Mouse (Mus musculus): ENCODE data around the gene Plekho1. TPM values are rescaled to one million over a fixed set of nuclear protein-coding genes. Genes with fewer than 3 reads are reported as not detected.
"Not testable (repeated sequence)": the region's sequence is repeated elsewhere in the genome, so short reads cannot be mapped to it uniquely, and the experiment has no call there.

Gene Plekho1
- polyA plus RNA-seq (2014; fragmentation: Nextera tagmentation; extraction: Ambion mirVana): 40.5 and 43.2 TPM in 2 replicates

- H3K27ac ChIP-seq (replicated peaks; ENCODE audit: low read depth, low read length): peak within 1 kb of the TSS; percentile 97
- peak; percentile 69 for DNase-seq (ENCODE audit: low spot score)
- peaks cover 26% of the 10 kb centered on the region for H3K4me1 ChIP-seq (ENCODE audit: control insufficient read depth, insufficient read depth, low read length)
- peak; percentile 55 for ATAC-seq (ENCODE audit: low read depth)
- peak within 1 kb of the TSS; percentile 78 for H3K4me3 ChIP-seq (ENCODE audit: low read depth, low read length)
- peak within 1 kb of the TSS; percentile 93 for H3K9ac ChIP-seq (ENCODE audit: low read depth, low read length)
- H3K36me3 ChIP-seq (ENCODE audit: control insufficient read depth, insufficient read depth, low read length): peaks cover 19% of the 10 kb centered on the region; the same call in 1 of the 2 replicates
- peak within 1 kb of the TSS; percentile 66 for H3K4me2 ChIP-seq (ENCODE audit: low read depth, low read length)
- no peaks in the 10 kb centered on the region for H3K27me3 ChIP-seq (replicated peaks; ENCODE audit: control insufficient read depth, insufficient read depth, low read length)
- under 1% methylated on average over 23 of the region's 84 CpGs for WGBS
- H3K9me3 ChIP-seq (ENCODE audit: control insufficient read depth, low read length): no peaks in the 10 kb centered on the region
Observed at GRCm38 (mm10) chr3:95995802-95996428, at the start of gene Plekho1. TSS of gene Plekho1 (minus strand) at chr3:95996001.

- H3K9me3 ChIP-seq (ENCODE audit: control insufficient read depth, low read length); ATAC-seq (ENCODE audit: low read depth); H3K4me3 ChIP-seq (ENCODE audit: low read depth, low read length); H3K27ac ChIP-seq (replicated peaks; ENCODE audit: low read depth, low read length); H3K4me2 ChIP-seq (ENCODE audit: low read depth, low read length); H3K9ac ChIP-seq (ENCODE audit: low read depth, low read length); H3K4me1 ChIP-seq (ENCODE audit: control insufficient read depth, insufficient read depth, low read length); DNase-seq (ENCODE audit: low spot score); H3K27me3 ChIP-seq (replicated peaks; ENCODE audit: control insufficient read depth, insufficient read depth, low read length): not testable (repeated sequence)
- 94% methylated on average over 3 of the region's 3 CpGs for WGBS
- peaks cover 25% of the 10 kb centered on the region; the same call in 1 of the 2 replicates for H3K36me3 ChIP-seq (ENCODE audit: control insufficient read depth, insufficient read depth, low read length)
Observed at GRCm38 (mm10) chr3:96044559-96044958, 48.8 kb upstream of the Plekho1 start.

GRCm38 (mm10) chr3:96043104-96043503 lies 47.3 kb upstream of the Plekho1 start:
- Histone ChIP-seq H3K27ac (replicated peaks; ENCODE audit: low read depth, low read length) (no peak overlapping the region), H3K9me3 (ENCODE audit: control insufficient read depth, low read length) (no peaks in the 10 kb centered on the region), H3K4me3 (ENCODE audit: low read depth, low read length) (no peak overlapping the region), H3K4me2 (ENCODE audit: low read depth, low read length) (no peak overlapping the region), H3K9ac (ENCODE audit: low read depth, low read length) (no peak overlapping the region), H3K36me3 (ENCODE audit: control insufficient read depth, insufficient read depth, low read length) (peaks cover 25% of the 10 kb centered on the region; the same call in 1 of the 2 replicates), H3K4me1 (ENCODE audit: control insufficient read depth, insufficient read depth, low read length) (no peaks in the 10 kb centered on the region), H3K27me3 (replicated peaks; ENCODE audit: control insufficient read depth, insufficient read depth, low read length) (no peaks in the 10 kb centered on the region)
- 77% methylated on average over 1 of the region's 1 CpGs for WGBS
- ATAC-seq (ENCODE audit: low read depth) (no peak), DNase-seq (ENCODE audit: low spot score) (no peak)

- Histone ChIP-seq H3K4me2 (ENCODE audit: low read depth, low read length) (no peak overlapping the region), H3K4me3 (ENCODE audit: low read depth, low read length) (no peak overlapping the region), H3K27me3 (replicated peaks; ENCODE audit: control insufficient read depth, insufficient read depth, low read length) (no peaks in the 10 kb centered on the region), H3K36me3 (ENCODE audit: control insufficient read depth, insufficient read depth, low read length) (peaks cover 20% of the 10 kb centered on the region; the same call in 1 of the 2 replicates), H3K9me3 (ENCODE audit: control insufficient read depth, low read length) (no peaks in the 10 kb centered on the region), H3K27ac (replicated peaks; ENCODE audit: low read depth, low read length) (no peak overlapping the region), H3K4me1 (ENCODE audit: control insufficient read depth, insufficient read depth, low read length) (no peaks in the 10 kb centered on the region), H3K9ac (ENCODE audit: low read depth, low read length) (no peak overlapping the region)
- ATAC-seq (ENCODE audit: low read depth) (no peak), DNase-seq (ENCODE audit: low spot score) (no peak)
- 96% methylated on average over 6 of the region's 6 CpGs for WGBS
Observed at GRCm38 (mm10) chr3:96041079-96041478, 45.3 kb upstream of the Plekho1 start.

- Histone ChIP-seq H3K36me3 (ENCODE audit: control insufficient read depth, insufficient read depth, low read length) (peaks cover 18% of the 10 kb centered on the region; the same call in 1 of the 2 replicates), H3K4me2 (ENCODE audit: low read depth, low read length) (no peak overlapping the region), H3K9me3 (ENCODE audit: control insufficient read depth, low read length) (no peaks in the 10 kb centered on the region), H3K27me3 (replicated peaks; ENCODE audit: control insufficient read depth, insufficient read depth, low read length) (no peaks in the 10 kb centered on the region), H3K4me3 (ENCODE audit: low read depth, low read length) (no peak overlapping the region), H3K4me1 (ENCODE audit: control insufficient read depth, insufficient read depth, low read length) (no peaks in the 10 kb centered on the region), H3K27ac (replicated peaks; ENCODE audit: low read depth, low read length) (no peak overlapping the region), H3K9ac (ENCODE audit: low read depth, low read length) (no peak overlapping the region)
- no peak for ATAC-seq (ENCODE audit: low read depth)
- no peak for DNase-seq (ENCODE audit: low spot score)
- 92% methylated on average over 2 of the region's 2 CpGs for WGBS
Observed at GRCm38 (mm10) chr3:96040663-96041006, 44.8 kb upstream of the Plekho1 start.

GRCm38 (mm10) chr3:96039857-96040662 lies 44.3 kb upstream of the Plekho1 start:
- no peak overlapping the region for H3K4me2 ChIP-seq (ENCODE audit: low read depth, low read length)
- ATAC-seq (ENCODE audit: low read depth) (no peak), DNase-seq (ENCODE audit: low spot score) (no peak)
- WGBS: 66% methylated on average over 9 of the region's 9 CpGs
- no peak overlapping the region for H3K4me3 ChIP-seq (ENCODE audit: low read depth, low read length)
- no peaks in the 10 kb centered on the region for H3K9me3 ChIP-seq (ENCODE audit: control insufficient read depth, low read length)
- H3K27me3 ChIP-seq (replicated peaks; ENCODE audit: control insufficient read depth, insufficient read depth, low read length): no peaks in the 10 kb centered on the region
- peaks cover 12% of the 10 kb centered on the region; the same call in 1 of the 2 replicates for H3K36me3 ChIP-seq (ENCODE audit: control insufficient read depth, insufficient read depth, low read length)
- no peak overlapping the region for H3K9ac ChIP-seq (ENCODE audit: low read depth, low read length)
- no peaks in the 10 kb centered on the region for H3K4me1 ChIP-seq (ENCODE audit: control insufficient read depth, insufficient read depth, low read length)
- H3K27ac ChIP-seq (replicated peaks; ENCODE audit: low read depth, low read length): no peak overlapping the region

GRCm38 (mm10) chr3:96038851-96039250 lies 43.0 kb upstream of the Plekho1 start:
- 96% methylated on average over 4 of the region's 4 CpGs for WGBS
- 0 out of 2 replicates have a peak, but pooled peaks cover 11% of the 10 kb centered on the region for H3K36me3 ChIP-seq (ENCODE audit: control insufficient read depth, insufficient read depth, low read length)
- H3K27me3 ChIP-seq (replicated peaks; ENCODE audit: control insufficient read depth, insufficient read depth, low read length): no peaks in the 10 kb centered on the region
- H3K4me3 ChIP-seq (ENCODE audit: low read depth, low read length): no peak overlapping the region
- H3K27ac ChIP-seq (replicated peaks; ENCODE audit: low read depth, low read length): no peak overlapping the region
- H3K4me1 ChIP-seq (ENCODE audit: control insufficient read depth, insufficient read depth, low read length): no peaks in the 10 kb centered on the region
- no peak overlapping the region for H3K9ac ChIP-seq (ENCODE audit: low read depth, low read length)
- no peak for ATAC-seq (ENCODE audit: low read depth)
- H3K9me3 ChIP-seq (ENCODE audit: control insufficient read depth, low read length): no peaks in the 10 kb centered on the region
- H3K4me2 ChIP-seq (ENCODE audit: low read depth, low read length): no peak overlapping the region
- DNase-seq (ENCODE audit: low spot score): no peak

- ATAC-seq (ENCODE audit: low read depth): no peak
Observed at GRCm38 (mm10) chr3:96038156-96038555, 42.4 kb upstream of the Plekho1 start.

More at GRCm38 (mm10) chr3:96038156-96038555, 42.4 kb upstream of the Plekho1 start:
- DNase-seq (ENCODE audit: low spot score): no peak
- H3K27me3 ChIP-seq (replicated peaks; ENCODE audit: control insufficient read depth, insufficient read depth, low read length): no peaks in the 10 kb centered on the region
- no peak overlapping the region for H3K27ac ChIP-seq (replicated peaks; ENCODE audit: low read depth, low read length)
- H3K4me1 ChIP-seq (ENCODE audit: control insufficient read depth, insufficient read depth, low read length): no peaks in the 10 kb centered on the region
- H3K36me3 ChIP-seq (ENCODE audit: control insufficient read depth, insufficient read depth, low read length): 0 out of 2 replicates have a peak, but pooled peaks cover 18% of the 10 kb centered on the region
- no peak overlapping the region for H3K9ac ChIP-seq (ENCODE audit: low read depth, low read length)
- no peak overlapping the region for H3K4me3 ChIP-seq (ENCODE audit: low read depth, low read length)
- H3K4me2 ChIP-seq (ENCODE audit: low read depth, low read length): no peak overlapping the region
- 80% methylated on average over 5 of the region's 5 CpGs for WGBS
- H3K9me3 ChIP-seq (ENCODE audit: control insufficient read depth, low read length): no peaks in the 10 kb centered on the region
